Mouse (Mus musculus) megakaryocyte-erythroid progenitor cell, adult 5 weeks (primary cell): ENCODE data around the gene Mid1. TPM values are rescaled to one million over a fixed set of nuclear protein-coding genes. Genes with fewer than 3 reads are reported as not detected.

Experiments
- polyA plus RNA-seq: library from polyadenylated mRNA; stranded (reverse); fragments of >175 nt; gene quantifications from 2 replicates; pipeline ENCODE4 v1.2.3, GENCODE M21; 2012

Mid1 gene
- polyA plus RNA-seq: 93.1 and 178 TPM in 2 replicates

GRCm38 (mm10) chrX:169685131-169685530 lies at the start of gene Mid1:
TSS of gene Mid1 (plus strand) at chrX:169685199.

GRCm38 (mm10) chrX:169779535-169779934 lies 94.5 kb downstream of the Mid1 start, which contains the start of gene 4933400A11Rik:
TSS of gene 4933400A11Rik (minus strand) at chrX:169779635.

GRCm38 (mm10) chrX:170009016-170009750 lies 324.2 kb downstream of the Mid1 start, which contains the start of gene Gm21887:
TSS of gene Gm21887 (plus strand) at chrX:170009659.

Other genes with a start within 250 kb of the Mid1 start
- gene 4933400A11Rik, start 94.4 kb downstream of the Mid1 start, polyA plus RNA-seq: not detected in 2 replicates